Mouse (Mus musculus) CH12F3 (cell line): ENCODE data around the gene Grap2.

ENCODE experiments used
- in situ Hi-C: fragments of 300-500 bp; cut with MboI; formaldehyde crosslinking; loops from 2 replicates; pipeline ENCODE4 v1.14.3; 2020; ENCODE audit warnings: low sequenced_read_pairs

The Grap2 gene

DNA sequence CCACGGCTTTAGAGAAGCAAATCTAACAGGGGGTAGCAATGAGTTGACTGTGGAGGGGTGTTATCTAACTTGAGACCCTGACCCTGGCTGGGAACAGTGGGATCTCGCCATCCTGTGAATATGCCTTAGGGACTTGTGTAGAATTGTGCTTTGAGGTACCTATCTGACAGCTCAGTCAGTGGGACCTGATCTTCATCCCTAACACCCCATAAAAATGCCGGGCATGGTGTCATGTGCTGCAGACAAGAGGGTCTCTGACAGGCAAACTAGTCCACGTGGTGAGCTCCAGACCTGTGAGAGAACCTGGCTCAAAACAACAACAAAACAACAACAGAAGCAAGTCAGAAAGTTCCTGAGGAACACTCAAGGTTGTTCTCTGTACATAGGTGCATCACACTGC, 27.4 kb downstream of the Grap2 start:
- in situ Hi-C loops: no loop called here

DNA sequence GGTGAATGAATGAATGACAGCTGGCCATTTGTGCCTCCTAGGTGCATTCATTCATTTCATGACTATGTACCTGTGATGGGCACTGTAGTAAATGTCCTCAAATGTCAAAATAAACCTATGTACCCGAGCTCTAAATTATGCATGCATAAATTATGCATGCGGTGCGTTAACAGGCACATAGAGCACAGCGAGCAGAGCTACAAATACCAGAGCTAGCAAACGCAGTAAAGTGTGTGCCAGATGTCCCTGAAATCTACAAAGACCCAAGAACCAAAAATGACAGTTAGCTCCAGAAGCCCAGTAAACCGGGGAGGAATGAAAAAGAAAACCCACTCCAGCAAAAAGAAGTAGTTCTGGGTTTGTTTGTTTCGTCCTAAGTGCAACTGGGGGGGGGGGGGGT, 29.1 kb downstream of the Grap2 start:
- in situ Hi-C loops: no loop called here

DNA sequence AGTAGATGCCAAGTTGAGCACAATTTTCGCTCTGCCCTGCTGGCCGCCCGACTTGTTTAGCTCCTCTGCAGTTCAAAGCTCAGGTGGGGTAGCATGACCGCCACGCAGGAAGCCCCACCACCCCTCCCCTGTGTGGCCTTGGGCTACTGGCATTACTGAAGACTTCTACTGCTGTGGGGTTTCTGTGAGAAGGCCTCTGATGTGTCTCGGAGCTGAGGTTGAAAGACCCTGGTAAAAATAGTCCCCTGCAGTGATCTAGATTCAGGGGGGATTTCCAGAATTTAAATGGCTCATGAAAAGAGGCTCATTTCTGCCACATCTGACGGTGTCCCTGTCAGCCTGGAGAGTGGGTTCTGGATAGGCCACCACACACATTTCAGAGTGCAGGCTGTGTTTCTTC, 30.1 kb downstream of the Grap2 start:
- in situ Hi-C loops: no loop called here

GRCm38 (mm10) chr15:80604026-80604425, 31.6 kb downstream of the Grap2 start:
- in situ Hi-C loops: no loop called here

DNA sequence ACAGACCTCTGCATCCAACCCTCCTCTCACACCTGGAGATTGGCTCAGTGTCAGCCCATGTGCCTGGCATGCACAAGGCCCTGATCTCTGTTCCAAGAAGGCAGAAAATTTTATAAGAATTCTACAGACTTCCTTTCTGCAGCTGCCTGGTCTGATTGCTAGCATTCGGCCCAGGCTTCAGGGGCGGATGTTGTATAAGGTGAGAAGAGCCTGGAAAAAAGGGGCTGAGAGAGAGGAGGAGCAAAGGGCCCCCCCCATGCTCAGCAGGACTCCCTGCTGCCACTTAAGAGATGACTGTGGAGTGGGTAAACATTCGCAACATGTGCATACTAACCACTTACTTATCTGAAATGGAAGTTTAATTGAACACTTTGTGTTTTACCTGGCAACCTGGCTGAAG, 35.6 kb downstream of the Grap2 start:
- in situ Hi-C loops: no loop called here

- in situ Hi-C loops: no loop called here
These were observed 37.9 kb downstream of the Grap2 start for GRCm38 (mm10) chr15:80610335-80610734.

DNA sequence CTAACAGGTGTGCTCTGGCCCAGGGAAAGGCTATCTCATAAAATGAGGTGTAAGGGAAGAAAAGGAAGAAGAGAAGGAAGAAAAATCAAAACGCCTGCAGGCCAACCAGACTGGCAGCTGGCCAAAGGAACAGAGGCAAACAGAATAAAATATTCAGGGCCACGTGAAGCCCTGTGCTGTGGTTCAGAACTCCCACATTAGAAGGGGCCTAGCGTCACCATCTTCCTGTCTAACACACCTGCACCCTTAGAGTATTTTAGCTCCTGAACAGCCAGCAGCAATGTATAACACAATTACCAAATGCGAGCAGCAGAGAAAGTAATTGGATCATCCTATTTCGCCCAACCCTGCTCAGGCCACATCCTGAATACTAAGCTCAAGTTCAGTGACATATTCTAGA, 39.1 kb downstream of the Grap2 start:
- in situ Hi-C loops: no loop called here

DNA sequence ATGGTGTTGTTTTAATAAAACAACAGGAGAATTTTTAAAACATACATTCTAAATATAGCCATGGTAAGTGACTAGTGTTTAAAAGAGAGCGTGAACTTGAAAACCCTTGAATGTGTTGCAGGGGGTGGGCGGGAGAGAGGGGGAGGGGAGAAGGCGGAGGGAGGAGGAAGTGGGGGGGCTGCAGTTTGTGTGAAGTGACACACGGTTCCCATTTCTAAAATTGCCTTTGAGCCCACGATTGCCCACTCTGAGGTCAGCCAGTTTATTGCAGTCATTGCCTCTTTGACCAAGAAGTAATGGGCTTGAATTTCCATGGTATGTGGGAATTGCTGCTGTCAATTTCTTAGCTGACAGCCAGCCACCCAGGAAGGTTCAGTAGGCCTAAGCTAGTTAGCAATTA, 41.5 kb downstream of the Grap2 start:
- in situ Hi-C loops: no loop called here

GRCm38 (mm10) chr15:80614500-80615289, 42.3 kb downstream of the Grap2 start:
- in situ Hi-C loops: no loop called here

DNA sequence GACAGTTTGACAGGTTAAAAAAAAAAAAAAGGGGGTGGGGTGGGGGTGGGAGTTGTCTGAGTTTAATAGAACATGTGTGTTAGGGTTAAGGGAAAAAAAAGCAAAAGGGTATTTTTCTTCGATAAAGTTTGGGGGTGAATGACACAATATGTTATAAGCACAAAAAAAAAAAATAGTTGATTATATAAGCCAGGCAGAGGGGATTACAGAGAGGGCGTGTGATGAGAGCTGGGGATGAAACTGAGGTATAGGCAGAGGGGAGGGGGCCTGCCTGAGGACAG, 42.8 kb downstream of the Grap2 start:
- in situ Hi-C loops: no loop called here

- in situ Hi-C loops: no loop called here
These were observed 43.4 kb downstream of the Grap2 start for GRCm38 (mm10) chr15:80615636-80616383.

GRCm38 (mm10) chr15:80617839-80618238, 45.4 kb downstream of the Grap2 start:
- in situ Hi-C loops: no loop called here

DNA sequence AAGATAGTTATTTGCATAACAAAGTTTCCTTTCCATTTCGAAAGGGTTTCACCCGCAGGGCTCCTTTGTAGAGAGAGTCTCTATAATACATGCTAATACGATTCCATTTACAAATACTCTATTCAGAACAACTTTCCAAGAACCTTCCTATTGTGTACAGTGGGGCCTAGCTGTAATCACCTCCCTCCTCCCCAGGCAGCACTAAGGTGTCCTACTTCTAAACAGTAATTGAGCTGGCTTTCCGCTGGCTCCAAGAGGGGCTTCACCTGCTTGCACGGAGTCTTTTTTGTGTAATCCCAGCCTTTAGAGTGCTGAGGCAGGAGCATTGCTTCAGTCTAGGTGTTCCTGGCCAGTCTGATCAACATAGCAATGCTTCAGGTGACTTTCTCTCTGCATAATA, 46.8 kb downstream of the Grap2 start:
- in situ Hi-C loops: no loop called here

GRCm38 (mm10) chr15:80619786-80620185, 47.4 kb downstream of the Grap2 start:
- in situ Hi-C loops: no loop called here

GRCm38 (mm10) chr15:80620371-80620770, 48.0 kb downstream of the Grap2 start:
- in situ Hi-C loops: no loop called here

- in situ Hi-C loops: no loop called here
These were observed 50.9 kb downstream of the Grap2 start for GRCm38 (mm10) chr15:80623171-80623837.

- in situ Hi-C loops: no loop called here
These were observed 54.1 kb downstream of the Grap2 start for GRCm38 (mm10) chr15:80626472-80626871.

DNA sequence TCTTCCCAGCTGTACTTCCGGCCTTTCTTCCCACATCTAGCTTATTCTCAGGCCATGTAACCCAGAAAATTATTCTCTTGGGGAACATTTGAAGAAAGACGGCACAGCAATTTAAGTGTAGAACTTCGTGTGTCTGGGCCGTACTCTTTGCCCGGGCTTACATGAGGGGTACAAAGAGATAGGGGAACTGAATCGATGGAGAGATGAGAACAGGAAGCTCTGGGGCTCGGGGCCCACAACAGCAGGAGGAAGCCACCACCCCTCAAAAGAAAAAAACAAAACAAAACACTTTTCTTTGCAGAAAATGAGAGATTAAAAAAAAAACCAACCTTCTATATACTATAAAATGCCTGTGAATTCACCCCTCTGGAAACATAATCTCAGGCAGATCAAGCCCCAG, 57.8 kb downstream of the Grap2 start:
- in situ Hi-C loops: no loop called here

- in situ Hi-C loops: no loop called here
These were observed 58.3 kb downstream of the Grap2 start for GRCm38 (mm10) chr15:80630711-80631110.

- in situ Hi-C loops: no loop called here
These were observed 58.9 kb downstream of the Grap2 start for GRCm38 (mm10) chr15:80631311-80631710.

DNA sequence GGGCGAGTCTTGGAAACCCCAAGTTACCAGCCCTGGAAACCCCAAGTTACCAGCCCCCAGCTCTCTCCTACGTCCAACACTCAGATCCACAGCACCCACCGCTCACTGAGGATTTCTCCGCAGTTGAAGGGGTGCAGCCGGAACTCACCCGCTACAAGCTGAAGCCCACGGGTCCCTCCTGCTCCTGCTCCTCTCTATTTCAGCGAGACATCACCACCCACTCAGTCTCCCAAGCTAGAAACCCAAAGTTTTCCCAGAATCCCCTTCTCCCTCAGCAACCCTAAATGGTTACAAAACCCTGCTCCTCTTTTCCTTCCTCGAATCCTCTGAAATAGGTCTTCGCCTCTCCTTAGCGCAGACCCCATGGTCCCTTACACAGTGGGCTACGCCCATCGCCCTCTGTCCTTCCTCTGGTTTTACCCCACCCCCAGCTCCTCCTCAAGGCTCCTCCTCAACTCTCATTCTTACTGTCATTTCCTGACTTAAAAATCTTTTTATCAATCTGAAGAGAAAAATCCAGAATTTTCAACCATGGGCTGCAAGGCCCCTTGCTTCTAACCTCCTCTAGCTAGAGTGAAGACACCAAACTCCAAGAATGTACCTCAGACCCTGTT, 60.0 kb downstream of the Grap2 start:
- in situ Hi-C loops: no loop called here
